Mouse (Mus musculus): ENCODE measurements at regions not wholly inside any gene's neighbourhood (a gene's known extent, or its start where the extent isn't known, plus 50 kb on each side); places are given as distances from the start of the nearest gene placed in this dataset.

- no peak for ATAC-seq (ENCODE audit: low TSS enrichment)
Measured at GRCm38 (mm10) chr10:125467503-125467902, 78.2 kb upstream of the Slc16a7 start.

- no peak for ATAC-seq (ENCODE audit: low TSS enrichment)
Measured at GRCm38 (mm10) chr10:125488350-125488749, 99.1 kb upstream of the Slc16a7 start.

GRCm38 (mm10) chr10:125490395-125490794, 101.1 kb upstream of the Slc16a7 start:
- ATAC-seq (ENCODE audit: low TSS enrichment): peak; percentile 62

GRCm38 (mm10) chr10:125494489-125494888, 105.2 kb upstream of the Slc16a7 start:
- no peak for ATAC-seq (ENCODE audit: low TSS enrichment)

GRCm38 (mm10) chr10:125498347-125498746, 109.1 kb upstream of the Slc16a7 start:
- ATAC-seq (ENCODE audit: low TSS enrichment): 0 out of 2 replicates have a peak, but pooled peaks have one; percentile 52

GRCm38 (mm10) chr10:125500338-125500737, 111.1 kb upstream of the Slc16a7 start:
- ATAC-seq (ENCODE audit: low TSS enrichment): no peak

- no peak for ATAC-seq (ENCODE audit: low TSS enrichment)
Measured at GRCm38 (mm10) chr10:125515026-125515425, 125.8 kb upstream of the Slc16a7 start.

- ATAC-seq (ENCODE audit: low TSS enrichment): no peak
Measured at GRCm38 (mm10) chr10:125530876-125531275, 141.6 kb upstream of the Slc16a7 start.

GRCm38 (mm10) chr10:125538316-125538715, 149.1 kb upstream of the Slc16a7 start:
- no peak for ATAC-seq (ENCODE audit: low TSS enrichment)

GRCm38 (mm10) chr10:125586489-125587147, 197.4 kb upstream of the Slc16a7 start:
- ATAC-seq (ENCODE audit: low TSS enrichment): no peak

- no peak for ATAC-seq (ENCODE audit: low TSS enrichment)
Measured at GRCm38 (mm10) chr10:125593006-125593405, 203.7 kb upstream of the Slc16a7 start.

GRCm38 (mm10) chr10:125607787-125608617, 218.7 kb upstream of the Slc16a7 start:
- ATAC-seq (ENCODE audit: low TSS enrichment): no peak

GRCm38 (mm10) chr10:125610353-125610752, 221.1 kb upstream of the Slc16a7 start:
- ATAC-seq (ENCODE audit: low TSS enrichment): peak; percentile 67

GRCm38 (mm10) chr10:125612773-125613172, 223.5 kb upstream of the Slc16a7 start:
- ATAC-seq (ENCODE audit: low TSS enrichment): peak; percentile 62

GRCm38 (mm10) chr10:125621376-125621775, 232.1 kb upstream of the Slc16a7 start:
- ATAC-seq (ENCODE audit: low TSS enrichment): no peak

GRCm38 (mm10) chr10:125623836-125624235, 234.6 kb upstream of the Slc16a7 start:
- ATAC-seq (ENCODE audit: low TSS enrichment): no peak

- no peak for ATAC-seq (ENCODE audit: low TSS enrichment)
Measured at GRCm38 (mm10) chr10:125667906-125668305, 278.6 kb upstream of the Slc16a7 start.

GRCm38 (mm10) chr10:125673637-125674036, 284.4 kb upstream of the Slc16a7 start:
- no peak for ATAC-seq (ENCODE audit: low TSS enrichment)

- no peak for ATAC-seq (ENCODE audit: low TSS enrichment)
Measured at GRCm38 (mm10) chr10:125679644-125680043, 286.3 kb upstream of the Lrig3 start.

- no peak for ATAC-seq (ENCODE audit: low TSS enrichment)
Measured at GRCm38 (mm10) chr10:125685130-125685529, 280.8 kb upstream of the Lrig3 start.

GRCm38 (mm10) chr10:125693505-125693904, 272.5 kb upstream of the Lrig3 start:
- peak; percentile 77 for ATAC-seq (ENCODE audit: low TSS enrichment)

GRCm38 (mm10) chr10:125696159-125696558, 269.8 kb upstream of the Lrig3 start:
- no peak for ATAC-seq (ENCODE audit: low TSS enrichment)

GRCm38 (mm10) chr10:125725077-125725680, 240.8 kb upstream of the Lrig3 start:
- peak; percentile 95 for ATAC-seq (ENCODE audit: low TSS enrichment)

Measured in frontal cortex, adult (tissue).